Mouse (Mus musculus) lung, adult 2 months (tissue): ENCODE data around the gene Hectd1. TPM values are rescaled to one million over a fixed set of nuclear protein-coding genes. Genes with fewer than 3 reads are reported as not detected.

ENCODE experiments used
- DNase-seq: peaks from one replicate; pipeline ENCODE4 v3.0.0; 2022
- H3K4me1 ChIP-seq: fragments of 200-500 bp; 2 replicates; pipeline ENCODE4 v1.6.1; 2011; ENCODE audit warnings: low read length; ENCODE audit not compliant: control insufficient read depth, insufficient read depth
- H3K4me3 ChIP-seq: fragments of 200-500 bp; replicated peaks from 2 replicates; pipeline ENCODE3; 2011; ENCODE audit warnings: low read depth, mild to moderate bottlenecking, control low read depth, low read length; ENCODE audit errors: extremely low read depth
- CTCF ChIP-seq: fragments of 200-500 bp; IDR thresholded peaks from 2 replicates; pipeline ENCODE4 v1.5.1; 2011; ENCODE audit warnings: mild to moderate bottlenecking, low read length, control low read depth; ENCODE audit not compliant: insufficient read depth
- POLR2A ChIP-seq: fragments of 200-500 bp; IDR thresholded peaks from 2 replicates; pipeline ENCODE4 v1.6.1; 2011; ENCODE audit warnings: low read depth, mild to moderate bottlenecking, control low read depth, low read length, borderline replicate concordance; ENCODE audit errors: extremely low read depth
- WGBS: fragments of 180-500 bp; shearing (Covaris S2); methylation state at CpG from one replicate; pipeline ENCODE4 v1.1.7; 2018; 5-methylcytosine and 5-hydroxymethylcytosine counted together
- polyA plus RNA-seq: library from polyadenylated mRNA; depleted of rRNA; stranded (reverse); fragments of >200 nt; gene quantifications from 2 replicates; pipeline ENCODE4 v1.2.3, GENCODE M21; 2012

Hectd1 gene
- polyA plus RNA-seq, 1 experiment: 19.9 TPM

- Histone ChIP-seq H3K4me3 (no peak overlapping the region), H3K4me1 (no peaks in the 10 kb centered on the region)
- TF ChIP-seq POLR2A: no peak
- no peak for TF ChIP-seq CTCF
- DNase-seq: no peak
- 84% methylated on average over 13 of the region's 13 CpGs for WGBS
These were observed 29.0 kb upstream of the Hectd1 start for GRCm38 (mm10) chr12:51858134-51859028.

GRCm38 (mm10) chr12:51856768-51857295, 27.5 kb upstream of the Hectd1 start:
- no peak for TF ChIP-seq POLR2A
- no peak for TF ChIP-seq CTCF
- no peak overlapping the region for H3K4me3 ChIP-seq
- 77% methylated on average over 8 of the region's 8 CpGs for WGBS
- H3K4me1 ChIP-seq: no peaks in the 10 kb centered on the region
- DNase-seq: no peak

- no peak overlapping the region for H3K4me3 ChIP-seq
- TF ChIP-seq POLR2A (no peak), CTCF (no peak)
- DNase-seq: no peak
- WGBS: 88% methylated on average over 2 of the region's 2 CpGs
- no peaks in the 10 kb centered on the region for H3K4me1 ChIP-seq
These were observed 26.5 kb upstream of the Hectd1 start for GRCm38 (mm10) chr12:51855872-51856271.

- TF ChIP-seq CTCF: no peak
- no peak for TF ChIP-seq POLR2A
These were observed 26.1 kb upstream of the Hectd1 start for GRCm38 (mm10) chr12:51855453-51855852.

GRCm38 (mm10) chr12:51851617-51852016, 22.3 kb upstream of the Hectd1 start:
- Histone ChIP-seq H3K4me3 (no peak overlapping the region), H3K4me1 (no peaks in the 10 kb centered on the region)
- 78% methylated on average over 4 of the region's 4 CpGs for WGBS
- DNase-seq: no peak
- TF ChIP-seq POLR2A (no peak), CTCF (no peak)

More at GRCm38 (mm10) chr12:51855453-51855852, 26.1 kb upstream of the Hectd1 start:
- DNase-seq: no peak
- WGBS: 76% methylated on average over 7 of the region's 7 CpGs
- Histone ChIP-seq H3K4me3 (no peak overlapping the region), H3K4me1 (no peaks in the 10 kb centered on the region)

- TF ChIP-seq CTCF: no peak
- no peak for TF ChIP-seq POLR2A
- H3K4me3 ChIP-seq: no peak overlapping the region
- no peak for DNase-seq
- H3K4me1 ChIP-seq: no peaks in the 10 kb centered on the region
- 90% methylated on average over 3 of the region's 3 CpGs for WGBS
These were observed 21.8 kb upstream of the Hectd1 start for GRCm38 (mm10) chr12:51851155-51851554.

- DNase-seq: no peak
- Histone ChIP-seq H3K4me1 (peaks cover under 1% of the 10 kb centered on the region; the same call in 1 of the 2 replicates), H3K4me3 (no peak overlapping the region)
- TF ChIP-seq CTCF (no peak), POLR2A (no peak)
- WGBS: 65% methylated on average over 4 of the region's 4 CpGs
These were observed 21.0 kb upstream of the Hectd1 start for GRCm38 (mm10) chr12:51850339-51850738.

GRCm38 (mm10) chr12:51849902-51850301, 20.6 kb upstream of the Hectd1 start:
- Histone ChIP-seq H3K4me3 (no peak overlapping the region), H3K4me1 (peaks cover 3% of the 10 kb centered on the region; the same call in 1 of the 2 replicates)
- DNase-seq: no peak
- 36% methylated on average over 2 of the region's 2 CpGs for WGBS
- TF ChIP-seq CTCF (no peak), POLR2A (no peak)

- Histone ChIP-seq H3K4me1 (peaks cover 9% of the 10 kb centered on the region), H3K4me3 (no peak overlapping the region)
- peak; percentile 36 for DNase-seq
- no peak for TF ChIP-seq POLR2A
- TF ChIP-seq CTCF: no peak
- 43% methylated on average over 9 of the region's 9 CpGs for WGBS
These were observed 18.8 kb upstream of the Hectd1 start for GRCm38 (mm10) chr12:51847953-51848680.
